Mouse (Mus musculus) erythroblast, embryonic 14.5 days (primary cell): ENCODE measurements around the gene Nceh1. TPM values are rescaled to one million over a fixed set of nuclear protein-coding genes. Genes with fewer than 3 reads are reported as not detected.

Source experiments
- H3K27me3 ChIP-seq: 2 replicates; pipeline ENCODE4 v1.6.1; 2012; ENCODE audit warnings: inconsistent platforms; ENCODE audit not compliant: control insufficient read depth
- H3K36me3 ChIP-seq: 2 replicates; pipeline ENCODE4 v1.6.1; 2012; ENCODE audit warnings: mild to moderate bottlenecking, inconsistent platforms; ENCODE audit not compliant: control insufficient read depth
- H3K4me1 ChIP-seq: 2 replicates; pipeline ENCODE4 v1.6.1; 2012; ENCODE audit warnings: inconsistent platforms; ENCODE audit not compliant: control insufficient read depth
- H3K4me3 ChIP-seq: replicated peaks from 2 replicates; pipeline ENCODE3; 2012; ENCODE audit warnings: moderate library complexity, mild to moderate bottlenecking, inconsistent platforms
- H3K9me3 ChIP-seq: 2 replicates; pipeline ENCODE4 v1.6.1; 2012; ENCODE audit warnings: low read length, inconsistent platforms, mixed read lengths; ENCODE audit not compliant: control insufficient read depth
- GATA1 ChIP-seq: IDR thresholded peaks from 2 replicates; pipeline ENCODE4 v1.6.1; 2012; ENCODE audit warnings: low read length, inconsistent platforms, mixed read lengths
- TAL1 ChIP-seq: IDR thresholded peaks from 3 replicates; pipeline ENCODE4 v1.6.1; 2012; ENCODE audit warnings: low read length, inconsistent platforms, mixed read lengths
- polyA plus RNA-seq: library from polyadenylated mRNA; stranded (reverse); fragments of >175 nt; gene quantifications from 2 replicates; pipeline ENCODE4 v1.2.3, GENCODE M21; 2012

Gene Nceh1
- polyA plus RNA-seq: 0.11 and 0.41 TPM in 2 replicates

GRCm38 (mm10) chr3:27182733-27183600 is at the start of gene Nceh1:
Gene Nceh1 (plus strand): TSS chr3:27182965.
- peaks cover 17% of the 10 kb centered on the region for H3K4me1 ChIP-seq
- H3K27me3 ChIP-seq: peaks cover 13% of the 10 kb centered on the region
- H3K36me3 ChIP-seq: no peaks in the 10 kb centered on the region
- no peak for TF ChIP-seq GATA1
- no peak for TF ChIP-seq TAL1
- H3K4me3 ChIP-seq: peak within 1 kb of the TSS; percentile 73
- no peaks in the 10 kb centered on the region for H3K9me3 ChIP-seq

GRCm38 (mm10) chr3:27140101-27140500 is 42.7 kb upstream of the Nceh1 start:
- no peak overlapping the region for H3K4me3 ChIP-seq
- no peaks in the 10 kb centered on the region for H3K9me3 ChIP-seq
- peaks cover 99% of the 10 kb centered on the region for H3K36me3 ChIP-seq
- no peaks in the 10 kb centered on the region for H3K4me1 ChIP-seq
- no peak for TF ChIP-seq TAL1
- TF ChIP-seq GATA1: no peak
- H3K27me3 ChIP-seq: no peaks in the 10 kb centered on the region

- Histone ChIP-seq H3K36me3 (peaks cover 99% of the 10 kb centered on the region), H3K4me3 (no peak overlapping the region), H3K9me3 (no peaks in the 10 kb centered on the region), H3K4me1 (no peaks in the 10 kb centered on the region), H3K27me3 (no peaks in the 10 kb centered on the region)
- TF ChIP-seq TAL1 (no peak), GATA1 (no peak)
Measured at GRCm38 (mm10) chr3:27143570-27143969, 39.2 kb upstream of the Nceh1 start.

GRCm38 (mm10) chr3:27145733-27146132 is 37.0 kb upstream of the Nceh1 start:
- Histone ChIP-seq H3K36me3 (peaks cover 100% of the 10 kb centered on the region), H3K27me3 (no peaks in the 10 kb centered on the region), H3K4me1 (peaks cover 4% of the 10 kb centered on the region), H3K4me3 (no peak overlapping the region), H3K9me3 (no peaks in the 10 kb centered on the region)
- TF ChIP-seq TAL1 (no peak), GATA1 (no peak)

- Histone ChIP-seq H3K4me1 (peaks cover 32% of the 10 kb centered on the region), H3K27me3 (no peaks in the 10 kb centered on the region), H3K36me3 (peaks cover 35% of the 10 kb centered on the region), H3K9me3 (no peaks in the 10 kb centered on the region), H3K4me3 (peak overlapping the region; percentile 100)
- TF ChIP-seq GATA1: no peak
- TF ChIP-seq TAL1: no peak
Measured at GRCm38 (mm10) chr3:27153191-27153671, 29.5 kb upstream of the Nceh1 start.

- no peaks in the 10 kb centered on the region for H3K27me3 ChIP-seq
- H3K9me3 ChIP-seq: no peaks in the 10 kb centered on the region
- TF ChIP-seq TAL1: no peak
- TF ChIP-seq GATA1: no peak
- peaks cover 30% of the 10 kb centered on the region for H3K36me3 ChIP-seq
- peak within 1 kb of the TSS; percentile 100 for H3K4me3 ChIP-seq
- peaks cover 32% of the 10 kb centered on the region for H3K4me1 ChIP-seq
Measured at GRCm38 (mm10) chr3:27153701-27154209, 29.0 kb upstream of the Nceh1 start, which contains the start of gene Ect2. Gene Ect2 (minus strand): TSS chr3:27153878.

GRCm38 (mm10) chr3:27154280-27154679 is 28.5 kb upstream of the Nceh1 start:
- Histone ChIP-seq H3K36me3 (peaks cover 25% of the 10 kb centered on the region), H3K4me1 (peaks cover 32% of the 10 kb centered on the region), H3K9me3 (no peaks in the 10 kb centered on the region), H3K4me3 (peak overlapping the region; percentile 100), H3K27me3 (no peaks in the 10 kb centered on the region)
- TF ChIP-seq GATA1 (no peak), TAL1 (no peak)

GRCm38 (mm10) chr3:27155051-27155855 is 27.5 kb upstream of the Nceh1 start:
- TF ChIP-seq TAL1 (no peak), GATA1 (no peak)
- H3K9me3 ChIP-seq: no peaks in the 10 kb centered on the region
- H3K36me3 ChIP-seq: peaks cover 16% of the 10 kb centered on the region
- peaks cover 31% of the 10 kb centered on the region for H3K4me1 ChIP-seq
- no peaks in the 10 kb centered on the region for H3K27me3 ChIP-seq
- H3K4me3 ChIP-seq: no peak overlapping the region
